Mouse (Mus musculus): Measurements from ENCODE around the gene Btnl1. TPM values are rescaled to one million over a fixed set of nuclear protein-coding genes. Genes with fewer than 3 reads are reported as not detected.

Gene Btnl1
- not detected for total RNA-seq (2021)

GRCm38 (mm10) chr17:34376847-34377246, at the start of gene Btnl1:
TSS of gene Btnl1 (plus strand) at chr17:34377132.
- DNase-seq = no peak
- intact Hi-C loops (cut with DNase I) = no loop called here

GRCm38 (mm10) chr17:34329807-34330206, 47.1 kb upstream of the Btnl1 start:
- no peak for DNase-seq
- intact Hi-C loops (cut with DNase I) = no loop called here

- intact Hi-C loops (cut with DNase I) = no loop called here
Observed at GRCm38 (mm10) chr17:34331200-34331599, 45.7 kb upstream of the Btnl1 start.

GRCm38 (mm10) chr17:34340619-34341402, 36.1 kb upstream of the Btnl1 start:
- intact Hi-C loops (cut with DNase I) = loop anchor here (10.0 kb wide), 1 partner anchor 96 kb away; no protein-coding TSS in a partner anchor
- no peak for DNase-seq

More at GRCm38 (mm10) chr17:34331200-34331599, 45.7 kb upstream of the Btnl1 start:
- DNase-seq = no peak

- no peak for DNase-seq
- intact Hi-C loops (cut with DNase I) = loop anchor here (5.0 to 10.0 kb wide), 2 partner anchors 100 to 173 kb away; no protein-coding TSS in a partner anchor
Observed at GRCm38 (mm10) chr17:34344882-34345281, 32.0 kb upstream of the Btnl1 start.

- no peak for DNase-seq
- intact Hi-C loops (cut with DNase I) = loop anchor here (5.0 to 10.0 kb wide), 2 partner anchors 101 to 173 kb away; no protein-coding TSS in a partner anchor
Observed at GRCm38 (mm10) chr17:34345486-34345885, 31.4 kb upstream of the Btnl1 start.

GRCm38 (mm10) chr17:34346041-34346440, 30.9 kb upstream of the Btnl1 start:
- intact Hi-C loops (cut with DNase I) = loop anchor here (5.0 to 10.0 kb wide), 2 partner anchors 101 to 174 kb away; no protein-coding TSS in a partner anchor
- DNase-seq = no peak

- intact Hi-C loops (cut with DNase I) = loop anchor here (5.0 to 10.0 kb wide), 2 partner anchors 103 to 175 kb away; no protein-coding TSS in a partner anchor
Observed at GRCm38 (mm10) chr17:34347606-34348308, 29.2 kb upstream of the Btnl1 start.

GRCm38 (mm10) chr17:34349429-34349828, 27.5 kb upstream of the Btnl1 start:
- intact Hi-C loops (cut with DNase I) = loop anchor here (5.0 to 10.0 kb wide), 2 partner anchors 105 to 177 kb away; no protein-coding TSS in a partner anchor

More at GRCm38 (mm10) chr17:34347606-34348308, 29.2 kb upstream of the Btnl1 start:
- DNase-seq = no peak

GRCm38 (mm10) chr17:34354539-34354938, 22.4 kb upstream of the Btnl1 start, which contains the start of gene Btnl2:
TSS of gene Btnl2 (plus strand) at chr17:34354822.
- intact Hi-C loops (cut with DNase I) = no loop called here
- no peak for DNase-seq

More at GRCm38 (mm10) chr17:34349429-34349828, 27.5 kb upstream of the Btnl1 start:
- peak; percentile 76 for DNase-seq

GRCm38 (mm10) chr17:34354940-34355339, 22.0 kb upstream of the Btnl1 start:
- intact Hi-C loops (cut with DNase I) = no loop called here
- no peak for DNase-seq

GRCm38 (mm10) chr17:34362954-34363546, 13.9 kb upstream of the Btnl1 start:
- intact Hi-C loops (cut with DNase I) = no loop called here
- DNase-seq = no peak

- intact Hi-C loops (cut with DNase I) = no loop called here
- no peak for DNase-seq
Observed at GRCm38 (mm10) chr17:34363676-34364310, 13.1 kb upstream of the Btnl1 start.

- intact Hi-C loops (cut with DNase I) = no loop called here
Observed at GRCm38 (mm10) chr17:34365031-34365430, 11.9 kb upstream of the Btnl1 start.

GRCm38 (mm10) chr17:34370563-34370962, 6.4 kb upstream of the Btnl1 start:
- no peak for DNase-seq
- intact Hi-C loops (cut with DNase I) = no loop called here

More at GRCm38 (mm10) chr17:34365031-34365430, 11.9 kb upstream of the Btnl1 start:
- no peak for DNase-seq

- no peak for DNase-seq
- intact Hi-C loops (cut with DNase I) = no loop called here
Observed at GRCm38 (mm10) chr17:34373055-34373709, 3.8 kb upstream of the Btnl1 start.

GRCm38 (mm10) chr17:34377450-34378209, 698 bp downstream of the Btnl1 start:
- intact Hi-C loops (cut with DNase I) = no loop called here

GRCm38 (mm10) chr17:34378716-34379115, 1.8 kb downstream of the Btnl1 start:
- intact Hi-C loops (cut with DNase I) = no loop called here
- no peak for DNase-seq

More at GRCm38 (mm10) chr17:34377450-34378209, 698 bp downstream of the Btnl1 start:
- DNase-seq = no peak

GRCm38 (mm10) chr17:34379451-34379850, 2.5 kb downstream of the Btnl1 start:
- peak; percentile 73 for DNase-seq
- intact Hi-C loops (cut with DNase I) = no loop called here
